Mouse (Mus musculus) ES-Bruce4 (cell line): ENCODE data around the gene Zfp39. TPM values are rescaled to one million over a fixed set of nuclear protein-coding genes. Genes with fewer than 3 reads are reported as not detected.

Experiments used
- H3K27ac ChIP-seq: 2 replicates; pipeline ENCODE4 v1.5.1; 2012; ENCODE audit warnings: low read length, inconsistent platforms; ENCODE audit not compliant: insufficient read depth
- H3K27me3 ChIP-seq: 2 replicates; pipeline ENCODE4 v1.6.1; 2012; ENCODE audit warnings: mild to moderate bottlenecking, low read length, inconsistent platforms; ENCODE audit not compliant: control insufficient read depth, poor library complexity, insufficient read depth, severe bottlenecking
- H3K36me3 ChIP-seq: 2 replicates; pipeline ENCODE4 v1.6.1; 2012; ENCODE audit warnings: inconsistent platforms, mild to moderate bottlenecking, low read length, moderate library complexity; ENCODE audit not compliant: control insufficient read depth, poor library complexity, insufficient read depth, severe bottlenecking
- H3K4me1 ChIP-seq: one replicate; pipeline ENCODE4 v1.8.1; 2011; ENCODE audit warnings: low read length; ENCODE audit not compliant: control insufficient read depth, insufficient read depth
- H3K4me3 ChIP-seq: 2 replicates; pipeline ENCODE4 v1.5.1; 2011; ENCODE audit warnings: low read depth, mild to moderate bottlenecking, low read length
- H3K9ac ChIP-seq: 2 replicates; pipeline ENCODE4 v1.6.1; 2012; ENCODE audit warnings: low read depth, mild to moderate bottlenecking, inconsistent platforms; ENCODE audit not compliant: poor library complexity, severe bottlenecking
- H3K9me3 ChIP-seq: replicated peaks from 2 replicates; pipeline ENCODE4 v1.6.1; 2012; ENCODE audit warnings: mild to moderate bottlenecking, low read length, inconsistent platforms; ENCODE audit not compliant: control insufficient read depth, poor library complexity, insufficient read depth, severe bottlenecking
- CTCF ChIP-seq: IDR thresholded peaks from one replicate; pipeline ENCODE4 v1.8.1; 2011; ENCODE audit warnings: low read depth, low read length
- EP300 ChIP-seq: IDR thresholded peaks from 2 replicates; pipeline ENCODE4 v1.6.1; 2011; ENCODE audit warnings: low read depth, low read length; ENCODE audit not compliant: insufficient read depth
- POLR2A ChIP-seq: IDR thresholded peaks from one replicate; pipeline ENCODE4 v1.8.1; 2011; ENCODE audit warnings: low read length; ENCODE audit not compliant: insufficient read depth
- polyA plus RNA-seq: library from polyadenylated mRNA; stranded (reverse); fragments of >200 nt; gene quantifications from 2 replicates; pipeline ENCODE4 v1.2.4, GENCODE M21; 2011; ENCODE audit warnings: low read depth; ENCODE audit not compliant: missing spikeins, insufficient read depth, insufficient read length

Zfp39 gene
- polyA plus RNA-seq, 1 experiment, result 6.1 TPM

- TF ChIP-seq EP300, result no peak
- no peak for TF ChIP-seq POLR2A
- no peak for TF ChIP-seq CTCF
- Histone ChIP-seq H3K9ac (no peak overlapping the region), H3K9me3 (no peaks in the 10 kb centered on the region), H3K27ac (no peak overlapping the region), H3K27me3 (no peaks in the 10 kb centered on the region), H3K4me3 (no peak overlapping the region), H3K4me1 (no peaks in the 10 kb centered on the region), H3K36me3 (peaks cover 7% of the 10 kb centered on the region)
Observed at GRCm38 (mm10) chr11:58897485-58897884, 6.5 kb downstream of the Zfp39 start.

GRCm38 (mm10) chr11:58894456-58894855, 9.6 kb downstream of the Zfp39 start:
- Histone ChIP-seq H3K27me3 (no peaks in the 10 kb centered on the region), H3K4me3 (no peak overlapping the region), H3K9me3 (no peaks in the 10 kb centered on the region), H3K36me3 (peaks cover 21% of the 10 kb centered on the region), H3K9ac (no peak overlapping the region), H3K4me1 (no peaks in the 10 kb centered on the region), H3K27ac (no peak overlapping the region)
- no peak for TF ChIP-seq POLR2A
- no peak for TF ChIP-seq CTCF
- no peak for TF ChIP-seq EP300

DNA sequence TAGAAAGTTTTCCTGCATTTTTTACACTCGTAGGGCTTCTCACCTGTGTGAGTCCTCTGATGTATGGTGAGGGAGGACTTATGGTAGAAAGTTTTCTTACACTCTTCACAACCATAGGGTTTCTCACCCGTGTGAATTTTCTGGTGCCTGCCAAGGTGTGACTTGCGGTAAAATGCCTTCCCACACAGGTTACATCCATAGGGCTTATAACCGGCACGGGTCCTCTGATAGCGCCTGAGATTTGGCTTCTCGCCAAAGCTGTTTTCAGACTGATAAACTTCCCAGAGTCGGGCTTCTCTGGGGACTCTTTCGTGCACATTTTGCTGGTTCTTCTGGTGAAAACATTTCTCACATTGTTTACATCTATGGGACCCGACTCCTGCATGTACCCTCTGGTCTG, 13.5 kb downstream of the Zfp39 start:
- Histone ChIP-seq H3K9me3 (no peaks in the 10 kb centered on the region), H3K4me1 (no peaks in the 10 kb centered on the region), H3K9ac (no peak overlapping the region), H3K36me3 (peaks cover 23% of the 10 kb centered on the region), H3K27me3 (no peaks in the 10 kb centered on the region), H3K27ac (no peak overlapping the region), H3K4me3 (no peak overlapping the region)
- TF ChIP-seq EP300 (no peak), CTCF (no peak), POLR2A (no peak)

- no peaks in the 10 kb centered on the region for H3K4me1 ChIP-seq
- H3K4me3 ChIP-seq, result no peak overlapping the region
- no peak overlapping the region for H3K9ac ChIP-seq
- no peaks in the 10 kb centered on the region for H3K27me3 ChIP-seq
- H3K9me3 ChIP-seq, result no peaks in the 10 kb centered on the region
- H3K36me3 ChIP-seq, result peaks cover 5% of the 10 kb centered on the region
- no peak overlapping the region for H3K27ac ChIP-seq
- no peak for TF ChIP-seq EP300
- no peak for TF ChIP-seq CTCF
- no peak for TF ChIP-seq POLR2A
Observed at GRCm38 (mm10) chr11:58883756-58884155, 20.3 kb downstream of the Zfp39 start.

DNA sequence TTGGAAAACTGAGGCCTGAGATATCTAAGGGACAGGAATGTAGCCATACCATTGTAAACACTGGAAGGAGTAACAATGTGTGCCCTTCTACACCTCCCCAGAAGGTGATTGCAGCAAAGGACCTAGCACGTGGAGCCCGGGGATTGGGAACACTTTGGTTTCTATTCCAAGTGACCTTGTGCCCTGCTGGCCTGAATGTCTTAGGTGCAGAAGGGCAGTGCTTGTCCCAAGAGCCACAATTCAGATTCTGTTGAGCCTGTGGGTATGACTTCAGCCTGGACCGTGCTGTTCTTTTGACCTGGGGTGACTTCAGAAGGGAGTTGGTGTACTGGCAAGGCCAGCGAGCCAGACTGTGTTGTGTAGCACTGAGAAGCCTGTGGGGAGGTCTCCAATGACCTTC, 33.1 kb downstream of the Zfp39 start:
- Histone ChIP-seq H3K9me3 (no peaks in the 10 kb centered on the region), H3K4me3 (no peak overlapping the region), H3K9ac (no peak overlapping the region), H3K36me3 (peaks cover 2% of the 10 kb centered on the region; the same call in 1 of the 2 replicates), H3K27me3 (no peaks in the 10 kb centered on the region), H3K27ac (no peak overlapping the region), H3K4me1 (no peaks in the 10 kb centered on the region)
- TF ChIP-seq POLR2A (no peak), CTCF (no peak), EP300 (no peak)

DNA sequence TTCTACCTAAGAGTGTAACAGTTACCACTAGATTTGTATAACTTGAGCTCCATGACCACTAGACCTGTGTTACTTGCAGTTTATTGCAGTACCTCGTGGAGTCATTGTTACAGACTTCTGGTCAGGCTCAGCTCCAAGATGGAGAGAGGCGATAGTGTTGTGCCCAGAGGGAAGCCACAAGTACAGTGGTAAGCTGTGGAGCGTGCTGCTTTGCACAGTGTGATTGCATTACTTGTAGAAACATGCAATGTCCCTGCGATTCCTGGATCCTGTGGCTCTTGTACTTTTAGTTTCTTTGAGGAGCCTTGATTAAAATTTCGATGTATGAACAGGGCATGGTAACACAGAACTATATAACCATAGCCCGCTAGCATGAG, 36.1 kb downstream of the Zfp39 start:
- H3K27ac ChIP-seq, result no peak overlapping the region
- peaks cover 2% of the 10 kb centered on the region; the same call in 1 of the 2 replicates for H3K36me3 ChIP-seq
- TF ChIP-seq POLR2A, result no peak
- no peak for TF ChIP-seq CTCF
- no peak for TF ChIP-seq EP300
- H3K4me3 ChIP-seq, result no peak overlapping the region
- no peaks in the 10 kb centered on the region for H3K9me3 ChIP-seq
- no peaks in the 10 kb centered on the region for H3K27me3 ChIP-seq
- no peaks in the 10 kb centered on the region for H3K4me1 ChIP-seq
- no peak overlapping the region; the same call in 1 of the 2 replicates for H3K9ac ChIP-seq
